Mouse (Mus musculus) forebrain, embryonic 14.5 days (tissue): ENCODE measurements around the gene Fabp3. TPM values are rescaled to one million over a fixed set of nuclear protein-coding genes. Genes with fewer than 3 reads are reported as not detected.

ENCODE experiments used
- ATAC-seq: fragments of 200-750 bp; cut with Nextera tagmentation; 2 replicates; pipeline ENCODE4 v1.8.0; 2017; ENCODE audit warnings: mild to moderate bottlenecking, moderate library complexity
- DNase-seq: peaks from one replicate; pipeline ENCODE4 v3.0.0-alpha.2; 2015; ENCODE audit warnings: low spot score
- H3K27ac ChIP-seq: fragments of 300-500 bp; sonication (generic); 2 replicates; pipeline ENCODE4 v1.5.1; 2014; ENCODE audit warnings: low read depth, mild to moderate bottlenecking, control low read depth, low read length, moderate library complexity
- H3K27me3 ChIP-seq: fragments of 300-500 bp; sonication (generic); replicated peaks from 2 replicates; pipeline ENCODE4 v1.6.1; 2014; ENCODE audit warnings: low read length, control low read depth, mixed read lengths; ENCODE audit not compliant: control insufficient read depth, insufficient read depth
- H3K36me3 ChIP-seq: fragments of 300-500 bp; sonication (generic); 2 replicates; pipeline ENCODE4 v1.6.1; 2014; ENCODE audit warnings: low read length, control low read depth; ENCODE audit not compliant: control insufficient read depth, insufficient read depth
- H3K4me1 ChIP-seq: fragments of 300-500 bp; sonication (generic); 2 replicates; pipeline ENCODE4 v1.6.1; 2014; ENCODE audit warnings: antibody characterized with exemption, low read length, control low read depth; ENCODE audit not compliant: control insufficient read depth, insufficient read depth
- H3K4me2 ChIP-seq: fragments of 300-500 bp; sonication (generic); 2 replicates; pipeline ENCODE4 v1.6.1; 2014; ENCODE audit warnings: mild to moderate bottlenecking, control low read depth, low read length
- H3K4me3 ChIP-seq: fragments of 300-500 bp; sonication (generic); 2 replicates; pipeline ENCODE4 v1.5.1; 2014; ENCODE audit warnings: low read depth, low read length, control low read depth
- H3K9ac ChIP-seq: fragments of 300-500 bp; sonication (generic); 2 replicates; pipeline ENCODE4 v1.6.1; 2014; ENCODE audit warnings: mild to moderate bottlenecking, low read length, control low read depth, moderate library complexity
- H3K9me3 ChIP-seq: fragments of 300-500 bp; sonication (generic); replicated peaks from 2 replicates; pipeline ENCODE4 v1.6.1; 2016; ENCODE audit warnings: low read length, control low read depth, mixed read lengths; ENCODE audit not compliant: control insufficient read depth
- WGBS: fragments of 180-500 bp; shearing (Covaris S2); extraction: QIAGEN DNeasy Blood & Tissue Kit; methylation state at CpG from one replicate; pipeline ENCODE4 v1.1.7; 2014; 5-methylcytosine and 5-hydroxymethylcytosine counted together
- polyA plus RNA-seq: library from polyadenylated mRNA; unstranded; fragments of >200 nt; fragmentation: Nextera tagmentation; extraction: Ambion mirVana; gene quantifications from 2 replicates; pipeline ENCODE4 v1.2.1, GENCODE M21; 2014

Gene Fabp3
- polyA plus RNA-seq, 1 experiment from 2014 or later, result 107 TPM

GRCm38 (mm10) chr4:130325446-130325845 lies 17.1 kb downstream of the Fabp3 start:
- Histone ChIP-seq H3K4me3 (no peak overlapping the region), H3K36me3 (peaks cover 72% of the 10 kb centered on the region), H3K9ac (no peak overlapping the region), H3K4me1 (no peaks in the 10 kb centered on the region), H3K9me3 (no peaks in the 10 kb centered on the region), H3K27ac (no peak overlapping the region), H3K27me3 (no peaks in the 10 kb centered on the region), H3K4me2 (no peak overlapping the region)
- 93% methylated on average over 2 of the region's 2 CpGs for WGBS
- ATAC-seq, result no peak
- DNase-seq, result no peak

- H3K4me2 ChIP-seq, result no peak overlapping the region
- DNase-seq, result no peak
- no peak overlapping the region for H3K9ac ChIP-seq
- H3K4me3 ChIP-seq, result no peak overlapping the region
- no peaks in the 10 kb centered on the region for H3K9me3 ChIP-seq
- H3K36me3 ChIP-seq, result peaks cover 59% of the 10 kb centered on the region
- WGBS, result 84% methylated on average over 9 of the region's 9 CpGs
- ATAC-seq, result no peak
- H3K27me3 ChIP-seq, result no peaks in the 10 kb centered on the region
- no peaks in the 10 kb centered on the region for H3K4me1 ChIP-seq
- no peak overlapping the region for H3K27ac ChIP-seq
These were observed 19.0 kb downstream of the Fabp3 start for GRCm38 (mm10) chr4:130327366-130327765.

GRCm38 (mm10) chr4:130335867-130336266 lies 27.5 kb downstream of the Fabp3 start:
- no peaks in the 10 kb centered on the region for H3K9me3 ChIP-seq
- peaks cover 47% of the 10 kb centered on the region for H3K36me3 ChIP-seq
- no peaks in the 10 kb centered on the region for H3K4me1 ChIP-seq
- DNase-seq (no peak), ATAC-seq (no peak)
- H3K27me3 ChIP-seq, result no peaks in the 10 kb centered on the region
- no peak overlapping the region for H3K4me3 ChIP-seq
- H3K9ac ChIP-seq, result no peak overlapping the region
- 95% methylated on average over 5 of the region's 5 CpGs for whole genome bisulfite sequencing
- H3K4me2 ChIP-seq, result no peak overlapping the region
- H3K27ac ChIP-seq, result no peak overlapping the region

- no peak overlapping the region for H3K27ac ChIP-seq
- H3K27me3 ChIP-seq, result no peaks in the 10 kb centered on the region
- H3K4me2 ChIP-seq, result no peak overlapping the region
- no peak overlapping the region for H3K9ac ChIP-seq
- no peaks in the 10 kb centered on the region for H3K4me1 ChIP-seq
- 26% methylated on average over 4 of the region's 4 CpGs for WGBS
- H3K4me3 ChIP-seq, result no peak overlapping the region
- H3K9me3 ChIP-seq, result no peaks in the 10 kb centered on the region
- peaks cover 30% of the 10 kb centered on the region for H3K36me3 ChIP-seq
- ATAC-seq (no peak), DNase-seq (peak; percentile 77)
These were observed 33.3 kb downstream of the Fabp3 start for GRCm38 (mm10) chr4:130341691-130342090.

GRCm38 (mm10) chr4:130349666-130350065 lies 41.3 kb downstream of the Fabp3 start:
- peaks cover 65% of the 10 kb centered on the region for H3K36me3 ChIP-seq
- no peak overlapping the region for H3K9ac ChIP-seq
- no peak overlapping the region for H3K4me2 ChIP-seq
- H3K9me3 ChIP-seq, result no peaks in the 10 kb centered on the region
- no peak overlapping the region for H3K27ac ChIP-seq
- no peaks in the 10 kb centered on the region for H3K27me3 ChIP-seq
- ATAC-seq (no peak), DNase-seq (no peak)
- H3K4me3 ChIP-seq, result no peak overlapping the region
- H3K4me1 ChIP-seq, result no peaks in the 10 kb centered on the region
- 97% methylated on average over 6 of the region's 6 CpGs for WGBS

- ATAC-seq (no peak), DNase-seq (no peak)
- Histone ChIP-seq H3K36me3 (peaks cover 65% of the 10 kb centered on the region), H3K4me2 (no peak overlapping the region), H3K9ac (no peak overlapping the region), H3K4me3 (no peak overlapping the region), H3K9me3 (no peaks in the 10 kb centered on the region), H3K27me3 (no peaks in the 10 kb centered on the region), H3K4me1 (no peaks in the 10 kb centered on the region), H3K27ac (no peak overlapping the region)
- WGBS, result 89% methylated on average over 16 of the region's 16 CpGs
These were observed 42.5 kb downstream of the Fabp3 start for GRCm38 (mm10) chr4:130350690-130351422.

GRCm38 (mm10) chr4:130352588-130352987 lies 44.2 kb downstream of the Fabp3 start:
- WGBS, result 95% methylated on average over 7 of the region's 7 CpGs
- DNase-seq (no peak), ATAC-seq (no peak)
- no peaks in the 10 kb centered on the region for H3K4me1 ChIP-seq
- H3K27me3 ChIP-seq, result no peaks in the 10 kb centered on the region
- H3K27ac ChIP-seq, result no peak overlapping the region
- H3K4me3 ChIP-seq, result no peak overlapping the region
- no peak overlapping the region for H3K4me2 ChIP-seq
- H3K9me3 ChIP-seq, result no peaks in the 10 kb centered on the region
- peaks cover 62% of the 10 kb centered on the region for H3K36me3 ChIP-seq
- no peak overlapping the region for H3K9ac ChIP-seq

GRCm38 (mm10) chr4:130357946-130358345 lies 49.6 kb downstream of the Fabp3 start:
- H3K4me3 ChIP-seq, result no peak overlapping the region
- H3K36me3 ChIP-seq, result peaks cover 18% of the 10 kb centered on the region
- DNase-seq (no peak), ATAC-seq (no peak)
- no peak overlapping the region for H3K27ac ChIP-seq
- H3K9me3 ChIP-seq, result no peaks in the 10 kb centered on the region
- H3K27me3 ChIP-seq, result no peaks in the 10 kb centered on the region
- H3K9ac ChIP-seq, result no peak overlapping the region
- no peak overlapping the region for H3K4me2 ChIP-seq
- peaks cover 14% of the 10 kb centered on the region for H3K4me1 ChIP-seq

- Histone ChIP-seq H3K4me1 (peaks cover 14% of the 10 kb centered on the region), H3K9ac (peak within 1 kb of the TSS; percentile 91), H3K4me3 (peak within 1 kb of the TSS; percentile 73), H3K4me2 (peak within 1 kb of the TSS; percentile 90), H3K9me3 (no peaks in the 10 kb centered on the region), H3K27me3 (no peaks in the 10 kb centered on the region), H3K27ac (peak within 1 kb of the TSS; percentile 80), H3K36me3 (peaks cover 21% of the 10 kb centered on the region)
- ATAC-seq (peak; percentile 100), DNase-seq (peak; percentile 100)
- under 1% methylated on average over 49 of the region's 49 CpGs for WGBS
These were observed 51.3 kb downstream of the Fabp3 start, which contains the start of the genes Zcchc17 and Snrnp40 for GRCm38 (mm10) chr4:130359486-130360237. Zcchc17 (minus strand) TSS chr4:130359943. Snrnp40 (plus strand) TSS chr4:130360132.
